Mouse (Mus musculus) cerebellum, adult 2 months (tissue): ENCODE data around the gene Speer4f1.

Experiments used
- CTCF ChIP-seq: fragments of 200-500 bp; IDR thresholded peaks from 2 replicates; pipeline ENCODE4 v1.5.1; 2011; ENCODE audit warnings: low read depth, mild to moderate bottlenecking, control low read depth, low read length, moderate library complexity, borderline replicate concordance; ENCODE audit not compliant: insufficient read depth
- POLR2A ChIP-seq: fragments of 200-500 bp; IDR thresholded peaks from 2 replicates; pipeline ENCODE4 v1.6.1; 2011; ENCODE audit warnings: low read length, control low read depth, borderline replicate concordance; ENCODE audit not compliant: insufficient read depth

GRCm38 (mm10) chr5:17489894-17490293, 14.0 kb downstream of the Speer4f1 start:
- no peak for TF ChIP-seq CTCF
- no peak for TF ChIP-seq POLR2A
